Mouse (Mus musculus) hindbrain, embryonic 13.5 days (tissue): ENCODE measurements around the gene Ern1. TPM values are rescaled to one million over a fixed set of nuclear protein-coding genes. Genes with fewer than 3 reads are reported as not detected.

Experiments used
- ATAC-seq: fragments of 200-750 bp; cut with Nextera tagmentation; 2 replicates; pipeline ENCODE4 v1.8.0; 2017; ENCODE audit warnings: moderate TSS enrichment; ENCODE audit not compliant: low FRiP score
- H3K27ac ChIP-seq: fragments of 300-500 bp; sonication (generic); 2 replicates; pipeline ENCODE4 v1.5.1; 2015; ENCODE audit warnings: inconsistent platforms, mild to moderate bottlenecking, moderate library complexity
- H3K27me3 ChIP-seq: fragments of 300-500 bp; sonication (generic); 2 replicates; pipeline ENCODE4 v1.6.1; 2015; ENCODE audit warnings: mild to moderate bottlenecking, inconsistent platforms
- H3K36me3 ChIP-seq: fragments of 300-500 bp; sonication (generic); 2 replicates; pipeline ENCODE4 v1.6.1; 2015; ENCODE audit warnings: mild to moderate bottlenecking, inconsistent platforms
- H3K4me1 ChIP-seq: fragments of 300-500 bp; sonication (generic); replicated peaks from 2 replicates; pipeline ENCODE4 v1.6.1; 2015; ENCODE audit warnings: inconsistent platforms
- H3K4me2 ChIP-seq: fragments of 300-500 bp; sonication (generic); 2 replicates; pipeline ENCODE4 v1.6.1; 2015; ENCODE audit warnings: inconsistent platforms, mild to moderate bottlenecking, moderate library complexity
- H3K4me3 ChIP-seq: fragments of 300-500 bp; sonication (generic); 2 replicates; pipeline ENCODE4 v1.5.1; 2015; ENCODE audit warnings: mild to moderate bottlenecking, inconsistent platforms
- H3K9ac ChIP-seq: fragments of 300-500 bp; sonication (generic); 2 replicates; pipeline ENCODE4 v1.6.1; 2015; ENCODE audit warnings: mild to moderate bottlenecking, inconsistent platforms
- H3K9me3 ChIP-seq: fragments of 300-500 bp; sonication (generic); 2 replicates; pipeline ENCODE4 v1.6.1; 2016; ENCODE audit warnings: inconsistent platforms
- WGBS: fragments of 180-500 bp; shearing (Covaris S2); methylation state at CpG from one replicate; pipeline ENCODE4 v1.1.7; 2015; 5-methylcytosine and 5-hydroxymethylcytosine counted together
- polyA plus RNA-seq: library from polyadenylated mRNA; unstranded; fragments of >200 nt; fragmentation: Nextera tagmentation; extraction: Ambion mirVana; gene quantifications from 2 replicates; pipeline ENCODE4 v1.2.1, GENCODE M21; 2015

The Ern1 gene
- polyA plus RNA-seq, 1 experiment from 2014 or later = 6.1 TPM

- WGBS = 31% methylated on average over 6 of the region's 6 CpGs
- H3K36me3 ChIP-seq = 0 out of 2 replicates have a peak, but pooled peaks cover 7% of the 10 kb centered on the region
- no peak overlapping the region for H3K9ac ChIP-seq
- no peak overlapping the region for H3K4me2 ChIP-seq
- H3K9me3 ChIP-seq = no peaks in the 10 kb centered on the region
- no peak overlapping the region for H3K27ac ChIP-seq
- H3K4me1 ChIP-seq = no peaks in the 10 kb centered on the region
- no peaks in the 10 kb centered on the region for H3K27me3 ChIP-seq
- ATAC-seq = peak; percentile 52; the same call in 1 of the 2 replicates
- H3K4me3 ChIP-seq = no peak overlapping the region
Measured at GRCm38 (mm10) chr11:106391546-106392188, 96.0 kb downstream of the Ern1 start.

GRCm38 (mm10) chr11:106390757-106391156, 96.9 kb downstream of the Ern1 start:
- H3K27ac ChIP-seq = no peak overlapping the region
- no peak overlapping the region for H3K4me2 ChIP-seq
- no peaks in the 10 kb centered on the region for H3K4me1 ChIP-seq
- H3K9ac ChIP-seq = no peak overlapping the region
- 0 out of 2 replicates have a peak, but pooled peaks cover 4% of the 10 kb centered on the region for H3K36me3 ChIP-seq
- H3K4me3 ChIP-seq = no peak overlapping the region
- no peak for ATAC-seq
- 75% methylated on average over 3 of the region's 3 CpGs for WGBS
- H3K9me3 ChIP-seq = no peaks in the 10 kb centered on the region
- H3K27me3 ChIP-seq = no peaks in the 10 kb centered on the region

- Histone ChIP-seq H3K9me3 (no peaks in the 10 kb centered on the region), H3K4me1 (no peaks in the 10 kb centered on the region), H3K27ac (no peak overlapping the region; the same call in 1 of the 2 replicates), H3K4me3 (no peak overlapping the region), H3K36me3 (0 out of 2 replicates have a peak, but pooled peaks cover 4% of the 10 kb centered on the region), H3K9ac (peak overlapping the region; percentile 3; the same call in 1 of the 2 replicates), H3K4me2 (no peak overlapping the region), H3K27me3 (no peaks in the 10 kb centered on the region)
- no peak for ATAC-seq
- WGBS = 43% methylated on average over 3 of the region's 3 CpGs
Measured at GRCm38 (mm10) chr11:106389611-106390010, 98.0 kb downstream of the Ern1 start.

GRCm38 (mm10) chr11:106387791-106388216, 99.8 kb downstream of the Ern1 start, which contains the start of gene Icam2:
Gene Icam2 (minus strand): TSS chr11:106388075.
- Histone ChIP-seq H3K4me1 (no peaks in the 10 kb centered on the region), H3K27ac (no peak within 1 kb of the TSS), H3K9me3 (no peaks in the 10 kb centered on the region), H3K9ac (no peak within 1 kb of the TSS), H3K36me3 (no peaks in the 10 kb centered on the region), H3K4me2 (no peak within 1 kb of the TSS), H3K4me3 (no peak within 1 kb of the TSS), H3K27me3 (no peaks in the 10 kb centered on the region)
- no peak for ATAC-seq
- WGBS = 79% methylated on average over 6 of the region's 6 CpGs

- Histone ChIP-seq H3K27ac (no peak overlapping the region), H3K4me3 (no peak overlapping the region), H3K4me2 (no peak overlapping the region), H3K4me1 (no peaks in the 10 kb centered on the region), H3K27me3 (no peaks in the 10 kb centered on the region), H3K9ac (no peak overlapping the region), H3K9me3 (no peaks in the 10 kb centered on the region), H3K36me3 (no peaks in the 10 kb centered on the region)
- ATAC-seq = no peak
- 81% methylated on average over 6 of the region's 6 CpGs for WGBS
Measured at GRCm38 (mm10) chr11:106387020-106387419, 100.6 kb downstream of the Ern1 start.

- Histone ChIP-seq H3K4me2 (no peak overlapping the region), H3K4me1 (no peaks in the 10 kb centered on the region), H3K9me3 (no peaks in the 10 kb centered on the region), H3K36me3 (no peaks in the 10 kb centered on the region), H3K9ac (no peak overlapping the region), H3K27ac (no peak overlapping the region), H3K27me3 (no peaks in the 10 kb centered on the region), H3K4me3 (no peak overlapping the region)
- whole genome bisulfite sequencing = 87% methylated on average over 3 of the region's 3 CpGs
- ATAC-seq = no peak
Measured at GRCm38 (mm10) chr11:106386409-106386808, 101.2 kb downstream of the Ern1 start.

- H3K27ac ChIP-seq = no peak overlapping the region
- no peaks in the 10 kb centered on the region for H3K9me3 ChIP-seq
- H3K27me3 ChIP-seq = no peaks in the 10 kb centered on the region
- H3K36me3 ChIP-seq = no peaks in the 10 kb centered on the region
- no peak for ATAC-seq
- H3K4me1 ChIP-seq = no peaks in the 10 kb centered on the region
- no peak overlapping the region for H3K4me2 ChIP-seq
- H3K9ac ChIP-seq = no peak overlapping the region
- no peak overlapping the region for H3K4me3 ChIP-seq
- 78% methylated on average over 6 of the region's 6 CpGs for WGBS
Measured at GRCm38 (mm10) chr11:106383051-106383790, 104.4 kb downstream of the Ern1 start.

GRCm38 (mm10) chr11:106382424-106382823, 105.2 kb downstream of the Ern1 start:
- Histone ChIP-seq H3K27me3 (no peaks in the 10 kb centered on the region), H3K36me3 (no peaks in the 10 kb centered on the region), H3K27ac (no peak overlapping the region), H3K9me3 (no peaks in the 10 kb centered on the region), H3K9ac (no peak overlapping the region), H3K4me3 (no peak overlapping the region), H3K4me2 (no peak overlapping the region), H3K4me1 (no peaks in the 10 kb centered on the region)
- ATAC-seq = no peak
- WGBS = 85% methylated on average over 5 of the region's 5 CpGs

- WGBS = 90% methylated on average over 7 of the region's 7 CpGs
- H3K4me2 ChIP-seq = no peak overlapping the region
- H3K9ac ChIP-seq = no peak overlapping the region
- H3K27ac ChIP-seq = no peak overlapping the region
- no peak for ATAC-seq
- no peaks in the 10 kb centered on the region for H3K4me1 ChIP-seq
- H3K4me3 ChIP-seq = no peak overlapping the region
- no peaks in the 10 kb centered on the region for H3K9me3 ChIP-seq
- H3K36me3 ChIP-seq = no peaks in the 10 kb centered on the region
- no peaks in the 10 kb centered on the region for H3K27me3 ChIP-seq
Measured at GRCm38 (mm10) chr11:106381883-106382282, 105.8 kb downstream of the Ern1 start.

- Histone ChIP-seq H3K36me3 (no peaks in the 10 kb centered on the region), H3K4me1 (no peaks in the 10 kb centered on the region), H3K4me2 (no peak overlapping the region), H3K27ac (no peak overlapping the region), H3K9me3 (no peaks in the 10 kb centered on the region), H3K27me3 (no peaks in the 10 kb centered on the region), H3K9ac (no peak overlapping the region), H3K4me3 (no peak overlapping the region)
- no peak for ATAC-seq
- 83% methylated on average over 11 of the region's 11 CpGs for WGBS
Measured at GRCm38 (mm10) chr11:106381011-106381410, 106.6 kb downstream of the Ern1 start.

- no peak overlapping the region for H3K27ac ChIP-seq
- whole genome bisulfite sequencing = 82% methylated on average over 5 of the region's 5 CpGs
- H3K9me3 ChIP-seq = no peaks in the 10 kb centered on the region
- no peaks in the 10 kb centered on the region for H3K27me3 ChIP-seq
- no peaks in the 10 kb centered on the region; the same call in 1 of the 2 replicates for H3K4me1 ChIP-seq
- ATAC-seq = no peak
- no peak overlapping the region for H3K9ac ChIP-seq
- no peak overlapping the region for H3K4me3 ChIP-seq
- H3K4me2 ChIP-seq = no peak overlapping the region
- no peaks in the 10 kb centered on the region for H3K36me3 ChIP-seq
Measured at GRCm38 (mm10) chr11:106374979-106375378, 112.7 kb downstream of the Ern1 start.

GRCm38 (mm10) chr11:106374559-106374958, 113.1 kb downstream of the Ern1 start:
- Histone ChIP-seq H3K36me3 (no peaks in the 10 kb centered on the region), H3K27ac (no peak overlapping the region), H3K4me2 (no peak overlapping the region), H3K9ac (no peak overlapping the region), H3K4me3 (no peak overlapping the region), H3K9me3 (no peaks in the 10 kb centered on the region), H3K27me3 (no peaks in the 10 kb centered on the region), H3K4me1 (no peaks in the 10 kb centered on the region; the same call in 1 of the 2 replicates)
- 60% methylated on average over 9 of the region's 9 CpGs for WGBS
- no peak for ATAC-seq
